Mouse (Mus musculus): ENCODE measurements around the gene Wdr1. TPM values are rescaled to one million over a fixed set of nuclear protein-coding genes. Genes with fewer than 3 reads are reported as not detected.
"Not testable (repeated sequence)": the region's sequence is repeated elsewhere in the genome, so short reads cannot be mapped to it uniquely, and the experiment has no call there.

The Wdr1 gene
- 100 to 1,000 TPM; 149 to 155 TPM for total RNA-seq (2021)
- long read RNA-seq, experiment 1, transcript Wdr1-205 (15 exons, 2,139 nt): minor isoform, 7 of 312 reads
- long read RNA-seq, experiment 1, transcript Wdr1-201 (15 exons, 3,089 nt): major isoform, 264 of 312 reads
- long read RNA-seq, experiment 1, partial matches to known transcripts: 22 of 312 reads
- long read RNA-seq, experiment 1, other reads (novel, unspliced or antisense): 17 of 312 reads
- long read RNA-seq, experiment 2, transcript Wdr1-201 (15 exons, 3,089 nt): major isoform, 246 of 288 reads
- long read RNA-seq, experiment 2, partial matches to known transcripts: 12 of 288 reads
- long read RNA-seq, experiment 2, other reads (novel, unspliced or antisense): 26 of 288 reads

- intact Hi-C loops (cut with DNase I): no loop called here
- H3K4me3 ChIP-seq: peak within 1 kb of the TSS; percentile 60
- no peak for DNase-seq (ENCODE audit: extremely low spot score in 1 of 2, low spot score in 2 of 2)
- TF ChIP-seq CTCF (IDR thresholded peaks at IDR 0.05): no peak
- H3K27ac ChIP-seq: peak within 1 kb of the TSS; percentile 93
These were observed at the start of gene Wdr1 for GRCm38 (mm10) chr5:38563121-38563520. Gene Wdr1, minus strand, starts transcription at chr5:38563221.

DNA sequence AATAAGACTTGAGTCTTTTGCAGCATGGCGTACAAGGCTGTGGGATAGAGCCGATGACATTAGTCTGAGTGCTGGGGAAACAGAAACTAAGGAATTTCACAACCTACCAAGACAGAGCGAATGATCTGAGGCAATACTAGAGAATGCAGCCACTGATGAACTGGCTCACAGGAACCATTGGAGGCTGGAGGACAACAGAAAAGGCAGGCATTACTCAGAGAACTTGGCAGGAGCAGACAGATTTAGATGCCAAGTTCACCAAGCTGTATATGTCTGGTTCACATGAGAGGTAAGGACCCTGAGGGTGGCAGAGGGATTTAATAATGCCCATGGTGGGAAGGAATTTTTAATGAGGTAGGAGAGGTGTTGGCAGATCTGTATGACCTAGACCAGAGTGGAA is 48.1 kb upstream of the Wdr1 start:
- Histone ChIP-seq H3K27ac (no peak overlapping the region), H3K4me3 (no peak overlapping the region)
- no peak for DNase-seq (ENCODE audit: extremely low spot score in 1 of 2, low spot score in 2 of 2)
- no peak for TF ChIP-seq CTCF (IDR thresholded peaks at IDR 0.05)
- intact Hi-C loops (cut with DNase I): no loop called here

GRCm38 (mm10) chr5:38608219-38608618 is 45.2 kb upstream of the Wdr1 start:
- H3K4me3 ChIP-seq: not testable (repeated sequence)

DNA sequence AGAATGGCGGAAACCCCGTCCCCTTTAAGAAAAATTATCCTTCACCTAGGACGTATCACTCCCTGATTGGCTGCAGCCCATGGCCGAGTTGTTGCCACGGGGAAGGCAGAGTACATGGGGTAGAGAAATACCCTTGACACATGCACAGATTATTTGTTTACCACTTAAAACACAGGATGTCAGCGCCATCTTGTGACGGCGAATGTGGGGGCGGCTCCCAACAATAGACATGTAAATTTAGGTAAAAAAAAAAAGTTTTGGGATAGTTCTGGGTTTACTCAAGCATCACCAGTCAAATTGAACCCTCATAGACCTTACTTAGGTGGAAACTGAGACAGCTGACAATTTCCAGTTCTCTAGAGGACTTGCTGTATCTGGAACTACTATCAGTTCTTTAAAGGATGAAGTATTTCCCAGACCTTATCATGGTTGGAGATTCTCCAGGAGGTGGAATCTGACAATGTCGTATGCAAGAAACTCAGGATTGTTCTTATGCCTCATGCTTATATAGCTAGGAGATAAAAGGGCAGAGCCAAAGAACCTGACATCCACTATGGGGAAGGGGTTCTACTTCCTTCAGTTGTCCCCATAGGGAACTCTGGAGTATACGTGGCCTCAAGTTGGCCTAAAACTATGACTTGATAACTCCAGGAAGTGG is 35.8 kb upstream of the Wdr1 start:
- TF ChIP-seq CTCF (IDR thresholded peaks at IDR 0.05): no peak
- no peak for DNase-seq (ENCODE audit: extremely low spot score in 1 of 2, low spot score in 2 of 2)
- no peak overlapping the region for H3K4me3 ChIP-seq
- H3K27ac ChIP-seq: no peak overlapping the region
- intact Hi-C loops (cut with DNase I): no loop called here

More at GRCm38 (mm10) chr5:38608219-38608618, 45.2 kb upstream of the Wdr1 start:
- DNase-seq (ENCODE audit: extremely low spot score in 1 of 2, low spot score in 2 of 2); H3K27ac ChIP-seq; intact Hi-C loops (cut with DNase I): not testable (repeated sequence)

- Histone ChIP-seq H3K4me3 (no peak overlapping the region), H3K27ac (no peak overlapping the region)
- TF ChIP-seq CTCF (IDR thresholded peaks at IDR 0.05): no peak
- no peak for DNase-seq (ENCODE audit: extremely low spot score in 1 of 2, low spot score in 2 of 2)
- intact Hi-C loops (cut with DNase I): no loop called here
These were observed 25.9 kb upstream of the Wdr1 start for GRCm38 (mm10) chr5:38588924-38589323.

GRCm38 (mm10) chr5:38585450-38585849 is 22.4 kb upstream of the Wdr1 start:
- no peak; the same call in none of the 2 replicates for TF ChIP-seq CTCF (IDR thresholded peaks at IDR 0.05)
- Histone ChIP-seq H3K27ac (no peak overlapping the region), H3K4me3 (no peak overlapping the region)
- no peak for DNase-seq (ENCODE audit: extremely low spot score in 1 of 2, low spot score in 2 of 2)
- intact Hi-C loops (cut with DNase I): no loop called here

DNA sequence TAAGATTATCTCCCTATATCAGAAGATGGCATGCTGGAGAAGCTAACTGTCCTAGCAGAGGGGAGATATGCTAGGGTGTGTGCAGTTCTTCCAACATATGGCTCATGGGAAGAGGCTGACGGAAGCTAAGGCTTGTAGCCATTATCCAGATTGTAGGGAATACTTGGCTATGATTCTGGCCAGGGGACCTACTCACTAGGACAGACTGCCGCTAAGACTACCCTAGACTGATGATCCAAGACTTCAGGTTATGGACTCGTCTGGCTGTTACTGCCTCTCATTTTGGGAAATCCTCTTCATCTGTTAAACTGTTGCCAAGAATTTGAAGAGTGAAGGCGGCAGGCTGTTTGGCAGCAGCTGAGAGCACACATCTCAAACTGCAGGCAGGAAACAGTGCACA is 20.0 kb upstream of the Wdr1 start:
- DNase-seq (ENCODE audit: extremely low spot score in 1 of 2, low spot score in 2 of 2): no peak
- intact Hi-C loops (cut with DNase I): no loop called here
- H3K4me3 ChIP-seq: no peak overlapping the region
- no peak overlapping the region; the same call in 1 of the 2 replicates for H3K27ac ChIP-seq
- TF ChIP-seq CTCF (IDR thresholded peaks at IDR 0.05): no peak

DNA sequence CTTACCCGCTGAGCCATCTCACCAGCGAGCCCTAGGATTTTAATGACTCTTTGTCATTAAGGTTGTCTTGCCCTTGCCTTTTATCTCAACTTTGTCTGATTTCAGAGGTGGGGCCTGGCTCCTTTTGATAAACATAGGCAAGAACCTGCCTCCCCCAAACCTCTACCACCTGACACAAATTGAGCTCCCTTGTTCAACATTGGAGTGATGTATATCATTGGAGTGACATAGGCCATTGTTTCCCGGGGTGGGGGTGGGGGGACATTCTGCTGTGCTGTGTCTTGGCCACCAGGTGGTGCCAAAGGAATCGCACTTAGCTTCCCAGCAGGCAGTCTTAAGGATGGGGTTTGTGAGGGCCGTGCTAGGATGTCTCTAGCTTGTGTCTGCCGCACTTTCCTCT is 17.7 kb upstream of the Wdr1 start:
- intact Hi-C loops (cut with DNase I): loop anchor here (1.0 kb wide), 2 partner anchors 40 to 52 kb away; no protein-coding TSS in a partner anchor
- Histone ChIP-seq H3K4me3 (no peak overlapping the region), H3K27ac (no peak overlapping the region)
- TF ChIP-seq CTCF (IDR thresholded peaks at IDR 0.05): peak; percentile 87
- DNase-seq (ENCODE audit: extremely low spot score in 1 of 2, low spot score in 2 of 2): peak; percentile 22 to 33

GRCm38 (mm10) chr5:38570876-38571275 is 7.9 kb upstream of the Wdr1 start:
- no peak overlapping the region for H3K27ac ChIP-seq
- no peak for DNase-seq (ENCODE audit: extremely low spot score in 1 of 2, low spot score in 2 of 2)
- peak; percentile 56 for TF ChIP-seq CTCF (IDR thresholded peaks at IDR 0.05)
- H3K4me3 ChIP-seq: no peak overlapping the region
- intact Hi-C loops (cut with DNase I): no loop called here

DNA sequence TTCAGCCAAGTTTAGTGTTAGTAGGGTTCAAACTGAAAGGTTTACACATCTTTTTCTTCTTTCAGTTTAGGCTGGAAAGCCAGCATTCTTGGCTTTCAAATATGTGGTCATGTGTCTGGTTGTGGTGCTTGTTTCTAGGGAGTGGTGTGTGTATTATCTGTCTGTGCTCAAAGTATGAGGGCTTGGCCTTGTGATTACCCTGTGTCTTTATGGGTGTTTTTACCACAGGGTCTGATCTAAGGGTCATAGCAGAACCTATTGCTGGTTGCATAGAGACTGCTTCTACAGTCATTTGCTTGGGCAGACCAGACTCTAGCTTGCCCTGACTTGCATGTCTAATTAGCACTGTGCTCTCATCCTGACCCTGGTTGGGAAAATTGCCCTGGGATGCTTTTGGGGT is 5.6 kb upstream of the Wdr1 start:
- intact Hi-C loops (cut with DNase I): no loop called here
- TF ChIP-seq CTCF (IDR thresholded peaks at IDR 0.05): no peak

DNA sequence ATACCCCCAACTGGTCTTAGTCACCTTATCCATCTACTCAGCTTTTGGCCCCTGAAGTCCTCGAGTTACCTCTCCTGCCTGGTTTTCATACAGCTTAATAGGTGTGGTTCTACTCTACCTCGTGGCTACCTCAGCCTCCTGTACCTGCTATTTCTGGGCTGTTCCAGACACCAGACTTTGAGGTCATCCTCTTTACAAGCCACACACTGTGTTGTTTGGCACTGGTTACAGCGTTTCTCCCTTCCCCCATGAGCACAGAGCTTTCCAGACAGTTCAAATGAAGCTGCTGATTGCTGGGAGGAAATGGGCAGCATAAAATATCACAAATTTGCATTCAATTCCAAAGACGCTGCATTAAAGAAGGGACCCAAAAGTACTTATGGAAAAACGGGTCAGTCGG is 1.8 kb upstream of the Wdr1 start:
- Histone ChIP-seq H3K27ac (no peak overlapping the region), H3K4me3 (no peak overlapping the region)
- intact Hi-C loops (cut with DNase I): no loop called here
- TF ChIP-seq CTCF (IDR thresholded peaks at IDR 0.05): no peak
- no peak for DNase-seq (ENCODE audit: extremely low spot score in 1 of 2, low spot score in 2 of 2)

More for the DNA sequence above, 5.6 kb upstream of the Wdr1 start:
- Histone ChIP-seq H3K27ac (no peak overlapping the region), H3K4me3 (no peak overlapping the region)
- DNase-seq (ENCODE audit: extremely low spot score in 1 of 2, low spot score in 2 of 2): no peak

- DNase-seq (ENCODE audit: extremely low spot score in 1 of 2, low spot score in 2 of 2): peak; percentile 98 to 99
- Histone ChIP-seq H3K4me3 (peak overlapping the region; percentile 60), H3K27ac (peak overlapping the region; percentile 93)
- intact Hi-C loops (cut with DNase I): no loop called here
- TF ChIP-seq CTCF (IDR thresholded peaks at IDR 0.05): no peak
These were observed 1.5 kb downstream of the Wdr1 start for GRCm38 (mm10) chr5:38561426-38562024.

Data from left cerebral cortex, adult 2 months (tissue).